Mouse (Mus musculus) large intestine, adult 2 months (tissue): Measurements from ENCODE around the gene Ccdc142. TPM values are rescaled to one million over a fixed set of nuclear protein-coding genes. Genes with fewer than 3 reads are reported as not detected.

Source experiments
- DNase-seq: peaks from one replicate; pipeline ENCODE4 v3.0.0-alpha.2; 2012; ENCODE audit warnings: low read depth, low spot score
- WGBS: fragments of 180-500 bp; shearing (Covaris S2); methylation state at CpG from one replicate; pipeline ENCODE4 v1.1.7; 2018; 5-methylcytosine and 5-hydroxymethylcytosine counted together
- polyA plus RNA-seq: library from polyadenylated mRNA; depleted of rRNA; stranded (reverse); fragments of >200 nt; gene quantifications from 2 replicates; pipeline ENCODE4 v1.2.3, GENCODE M21; 2012

Ccdc142 gene
- polyA plus RNA-seq, 1 experiment = 1.6 TPM

- DNase-seq = no peak
- under 1% methylated on average over 47 of the region's 48 CpGs for WGBS
Observed at GRCm38 (mm10) chr6:83115682-83116372, 14.4 kb downstream of the Ccdc142 start.

- no peak for DNase-seq
- WGBS = 66% methylated on average over 11 of the region's 11 CpGs
Observed at GRCm38 (mm10) chr6:83116373-83117164, 15.2 kb downstream of the Ccdc142 start.

GRCm38 (mm10) chr6:83117165-83117438 lies 15.7 kb downstream of the Ccdc142 start:
- WGBS = 85% methylated on average over 4 of the region's 4 CpGs

GRCm38 (mm10) chr6:83117616-83118015 lies 16.2 kb downstream of the Ccdc142 start:
- 90% methylated on average over 13 of the region's 13 CpGs for WGBS
- no peak for DNase-seq

More at GRCm38 (mm10) chr6:83117165-83117438, 15.7 kb downstream of the Ccdc142 start:
- DNase-seq = no peak

GRCm38 (mm10) chr6:83118369-83118768 lies 17.0 kb downstream of the Ccdc142 start:
- 81% methylated on average over 11 of the region's 11 CpGs for WGBS
- no peak for DNase-seq

- 72% methylated on average over 14 of the region's 14 CpGs for WGBS
- DNase-seq = no peak
Observed at GRCm38 (mm10) chr6:83118825-83119733, 17.7 kb downstream of the Ccdc142 start.

GRCm38 (mm10) chr6:83119734-83120051 lies 18.3 kb downstream of the Ccdc142 start:
- no peak for DNase-seq

GRCm38 (mm10) chr6:83120930-83121862 lies 19.8 kb downstream of the Ccdc142 start, which contains the start of gene Wbp1:
Gene Wbp1 (minus strand): TSS chr6:83121559.
- DNase-seq = peak; percentile 100
- under 1% methylated on average over 37 of the region's 38 CpGs for WGBS

More at GRCm38 (mm10) chr6:83119734-83120051, 18.3 kb downstream of the Ccdc142 start:
- WGBS = 60% methylated on average over 7 of the region's 7 CpGs

- WGBS = 2% methylated on average over 52 of the region's 52 CpGs
- no peak for DNase-seq
Observed at GRCm38 (mm10) chr6:83121863-83122710, 20.7 kb downstream of the Ccdc142 start.

- DNase-seq = no peak
- 89% methylated on average over 5 of the region's 5 CpGs for WGBS
Observed at GRCm38 (mm10) chr6:83122961-83123360, 21.6 kb downstream of the Ccdc142 start.

GRCm38 (mm10) chr6:83124851-83125312 lies 23.5 kb downstream of the Ccdc142 start:
- WGBS = under 1% methylated on average over 30 of the region's 30 CpGs
- DNase-seq = no peak

- WGBS = 25% methylated on average over 5 of the region's 5 CpGs
- no peak for DNase-seq
Observed at GRCm38 (mm10) chr6:83125331-83125730, 23.9 kb downstream of the Ccdc142 start, which contains the start of gene Ino80b. Gene Ino80b (minus strand): TSS chr6:83125431.

- 94% methylated on average over 5 of the region's 5 CpGs for WGBS
- no peak for DNase-seq
Observed at GRCm38 (mm10) chr6:83127419-83127818, 26.0 kb downstream of the Ccdc142 start.

- 12% methylated on average over 6 of the region's 6 CpGs for WGBS
- DNase-seq = no peak
Observed at GRCm38 (mm10) chr6:83131469-83132034, 30.2 kb downstream of the Ccdc142 start.

- WGBS = 51% methylated on average over 9 of the region's 9 CpGs
- DNase-seq = no peak
Observed at GRCm38 (mm10) chr6:83132176-83132919, 30.9 kb downstream of the Ccdc142 start.

- DNase-seq = no peak
- WGBS = 45% methylated on average over 3 of the region's 3 CpGs
Observed at GRCm38 (mm10) chr6:83134226-83134625, 32.8 kb downstream of the Ccdc142 start.

GRCm38 (mm10) chr6:83134951-83135513 lies 33.6 kb downstream of the Ccdc142 start, which contains the start of gene Rtkn:
Gene Rtkn (plus strand): TSS chr6:83135463.
- DNase-seq = no peak
- WGBS = 25% methylated on average over 7 of the region's 7 CpGs
